Mouse (Mus musculus): Measurements from ENCODE around the gene Dohh. TPM values are rescaled to one million over a fixed set of nuclear protein-coding genes. Genes with fewer than 3 reads are reported as not detected.

Dohh gene
- polyA plus RNA-seq, 1 experiment = 25.1 TPM

DNA sequence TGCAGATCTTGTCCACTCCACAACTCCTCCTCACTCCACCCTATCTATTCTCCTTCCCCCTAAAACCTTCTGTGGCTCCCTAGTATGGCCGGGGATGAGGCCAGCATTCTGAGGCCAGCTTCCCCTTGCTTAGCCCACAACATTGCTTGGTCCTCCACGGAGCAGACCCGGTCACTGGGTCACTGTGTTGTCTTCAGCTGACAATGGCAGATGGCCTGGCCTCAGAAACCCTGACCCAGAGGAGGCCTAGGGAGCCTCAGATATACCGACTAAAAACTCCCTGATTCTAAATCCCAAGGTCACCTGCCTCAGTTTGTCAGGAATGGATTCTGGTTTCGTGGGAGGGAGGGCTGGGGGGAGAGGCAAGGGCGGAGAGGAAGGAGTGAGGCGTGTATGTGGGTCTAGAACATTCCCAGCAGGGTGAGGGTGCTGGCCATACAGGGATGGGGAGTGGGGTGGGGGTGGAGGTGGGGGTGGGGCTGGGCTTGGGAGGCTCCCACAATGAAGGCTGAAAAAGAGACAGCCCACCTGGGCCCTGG lies 18.1 kb downstream of the Dohh start:
- peak overlapping the region; percentile 75 for H3K27ac ChIP-seq (replicated peaks; ENCODE audit: low read depth, low read length)
- no peak overlapping the region for H3K4me3 ChIP-seq (ENCODE audit: insufficient read depth, low read depth, low read length)
- peaks cover 25% of the 10 kb centered on the region for H3K4me1 ChIP-seq (ENCODE audit: control insufficient read depth, insufficient read depth, insufficient read length, low read length)

GRCm38 (mm10) chr10:81403511-81403910 lies 19.3 kb downstream of the Dohh start:
- Histone ChIP-seq H3K4me1 (ENCODE audit: control insufficient read depth, insufficient read depth, insufficient read length, low read length) (peaks cover 33% of the 10 kb centered on the region), H3K27ac (replicated peaks; ENCODE audit: low read depth, low read length) (no peak overlapping the region)

DNA sequence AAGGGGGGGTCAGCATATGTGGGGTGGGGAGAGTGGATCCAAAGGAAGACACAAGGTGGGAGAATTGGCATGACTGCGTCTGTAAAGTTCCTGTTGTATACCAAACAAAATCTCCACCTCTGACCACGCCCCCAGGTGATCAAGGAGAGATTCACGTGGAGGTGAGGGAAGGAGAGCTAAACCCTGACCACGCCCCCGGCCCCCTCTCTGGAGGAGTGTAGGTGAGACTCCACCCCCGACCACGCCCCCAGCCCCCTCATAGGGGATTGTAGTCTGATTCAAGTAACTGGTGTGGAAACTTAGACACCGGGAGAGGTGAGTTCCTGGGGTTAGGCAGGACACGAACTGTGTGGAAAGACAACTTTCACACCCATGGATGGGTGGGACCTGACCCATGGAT lies 19.9 kb downstream of the Dohh start:
- Histone ChIP-seq H3K4me1 (ENCODE audit: control insufficient read depth, insufficient read depth, insufficient read length, low read length) (peaks cover 34% of the 10 kb centered on the region), H3K27ac (replicated peaks; ENCODE audit: low read depth, low read length) (no peak overlapping the region), H3K4me3 (ENCODE audit: insufficient read depth, low read depth, low read length) (no peak overlapping the region)

More at GRCm38 (mm10) chr10:81403511-81403910, 19.3 kb downstream of the Dohh start:
- no peak overlapping the region for H3K4me3 ChIP-seq (ENCODE audit: insufficient read depth, low read depth, low read length)

GRCm38 (mm10) chr10:81404720-81405119 lies 20.5 kb downstream of the Dohh start:
- H3K4me3 ChIP-seq (ENCODE audit: insufficient read depth, low read depth, low read length) = no peak overlapping the region
- H3K27ac ChIP-seq (replicated peaks; ENCODE audit: low read depth, low read length) = peak overlapping the region; percentile 65
- H3K4me1 ChIP-seq (ENCODE audit: control insufficient read depth, insufficient read depth, insufficient read length, low read length) = peaks cover 37% of the 10 kb centered on the region

GRCm38 (mm10) chr10:81405588-81406201 lies 21.5 kb downstream of the Dohh start:
- H3K27ac ChIP-seq (replicated peaks; ENCODE audit: low read depth, low read length) = peak overlapping the region; percentile 58
- H3K4me1 ChIP-seq (ENCODE audit: control insufficient read depth, insufficient read depth, insufficient read length, low read length) = peaks cover 46% of the 10 kb centered on the region
- H3K4me3 ChIP-seq (ENCODE audit: insufficient read depth, low read depth, low read length) = no peak overlapping the region

- peaks cover 40% of the 10 kb centered on the region for H3K4me1 ChIP-seq (ENCODE audit: control insufficient read depth, insufficient read depth, insufficient read length, low read length)
- peak overlapping the region; percentile 59 for H3K27ac ChIP-seq (replicated peaks; ENCODE audit: low read depth, low read length)
Measured at GRCm38 (mm10) chr10:81406504-81407440, 22.5 kb downstream of the Dohh start.

DNA sequence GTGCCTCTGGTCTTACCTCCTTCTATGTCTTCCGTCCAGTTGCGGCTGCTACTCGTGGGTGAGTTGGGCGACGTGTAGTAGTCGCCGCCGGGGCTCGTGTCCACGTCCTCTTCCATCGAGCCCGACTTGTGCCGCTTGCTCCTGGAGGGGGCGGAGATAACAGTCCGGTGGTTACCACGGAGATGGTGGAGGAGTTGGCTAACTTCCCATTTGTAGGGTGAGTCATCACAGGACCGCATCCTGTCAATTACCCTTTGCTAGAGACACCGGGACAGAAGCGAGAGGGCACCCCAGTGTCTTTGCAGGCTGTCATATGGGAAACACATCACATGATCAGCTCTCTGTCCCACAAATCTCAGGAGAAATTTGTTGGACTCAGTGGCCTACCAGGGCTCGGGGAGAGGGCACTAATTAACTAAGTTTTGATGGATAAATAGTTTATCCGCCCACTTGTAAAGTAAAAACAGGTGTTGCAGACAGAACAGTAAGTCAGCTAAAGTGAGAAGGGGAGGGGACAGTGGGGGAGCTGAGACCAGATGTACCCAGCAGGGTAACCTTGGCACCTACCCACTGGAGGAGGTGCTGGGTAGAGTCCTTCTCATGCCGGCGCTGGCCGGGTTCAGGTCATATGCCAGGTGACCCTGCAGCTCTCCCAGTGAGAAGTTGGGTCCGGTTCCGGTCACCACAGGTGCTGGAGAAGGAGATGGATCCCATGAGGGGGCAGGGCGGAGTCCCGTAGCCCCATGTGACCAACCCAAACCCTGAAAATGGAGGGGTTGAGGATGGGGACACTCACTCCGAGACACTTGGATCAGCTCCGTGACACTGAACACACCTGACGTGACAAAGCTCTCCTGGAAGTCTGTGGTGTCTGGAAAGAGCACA lies 23.6 kb downstream of the Dohh start:
- Histone ChIP-seq H3K27ac (replicated peaks; ENCODE audit: low read depth, low read length) (peak overlapping the region; percentile 76), H3K4me3 (ENCODE audit: insufficient read depth, low read depth, low read length) (peak overlapping the region; percentile 32), H3K4me1 (ENCODE audit: control insufficient read depth, insufficient read depth, insufficient read length, low read length) (peaks cover 44% of the 10 kb centered on the region)

More at GRCm38 (mm10) chr10:81406504-81407440, 22.5 kb downstream of the Dohh start:
- H3K4me3 ChIP-seq (ENCODE audit: insufficient read depth, low read depth, low read length) = peak overlapping the region; percentile 32

DNA sequence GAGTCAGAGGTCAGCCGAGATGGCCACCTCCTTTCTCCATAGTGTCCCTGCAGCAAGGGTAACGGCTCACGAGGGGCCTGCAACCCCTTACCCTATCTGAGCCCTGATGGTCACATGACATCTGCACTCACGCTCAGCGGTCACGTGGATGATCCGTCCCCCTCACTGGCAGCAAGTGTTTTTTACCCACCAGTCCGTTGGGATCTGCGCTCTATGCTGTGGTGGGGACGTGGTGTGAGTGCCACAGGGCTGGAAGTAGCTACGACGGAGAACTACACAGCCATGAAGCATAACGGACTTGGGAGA lies 24.1 kb downstream of the Dohh start:
- peak overlapping the region; percentile 76 for H3K27ac ChIP-seq (replicated peaks; ENCODE audit: low read depth, low read length)
- H3K4me3 ChIP-seq (ENCODE audit: insufficient read depth, low read depth, low read length) = no peak overlapping the region
- peaks cover 49% of the 10 kb centered on the region for H3K4me1 ChIP-seq (ENCODE audit: control insufficient read depth, insufficient read depth, insufficient read length, low read length)

GRCm38 (mm10) chr10:81408871-81409291 lies 24.7 kb downstream of the Dohh start:
- H3K4me1 ChIP-seq (ENCODE audit: control insufficient read depth, insufficient read depth, insufficient read length, low read length) = peaks cover 53% of the 10 kb centered on the region
- H3K27ac ChIP-seq (replicated peaks; ENCODE audit: low read depth, low read length) = peak overlapping the region; percentile 76
- no peak overlapping the region for H3K4me3 ChIP-seq (ENCODE audit: insufficient read depth, low read depth, low read length)

GRCm38 (mm10) chr10:81409330-81409729 lies 25.1 kb downstream of the Dohh start:
- peak overlapping the region; percentile 64 for H3K27ac ChIP-seq (replicated peaks; ENCODE audit: low read depth, low read length)
- H3K4me1 ChIP-seq (ENCODE audit: control insufficient read depth, insufficient read depth, insufficient read length, low read length) = peaks cover 54% of the 10 kb centered on the region
- H3K4me3 ChIP-seq (ENCODE audit: insufficient read depth, low read depth, low read length) = no peak overlapping the region

GRCm38 (mm10) chr10:81410350-81410749 lies 26.1 kb downstream of the Dohh start:
- H3K27ac ChIP-seq (replicated peaks; ENCODE audit: low read depth, low read length) = peak overlapping the region; percentile 64

DNA sequence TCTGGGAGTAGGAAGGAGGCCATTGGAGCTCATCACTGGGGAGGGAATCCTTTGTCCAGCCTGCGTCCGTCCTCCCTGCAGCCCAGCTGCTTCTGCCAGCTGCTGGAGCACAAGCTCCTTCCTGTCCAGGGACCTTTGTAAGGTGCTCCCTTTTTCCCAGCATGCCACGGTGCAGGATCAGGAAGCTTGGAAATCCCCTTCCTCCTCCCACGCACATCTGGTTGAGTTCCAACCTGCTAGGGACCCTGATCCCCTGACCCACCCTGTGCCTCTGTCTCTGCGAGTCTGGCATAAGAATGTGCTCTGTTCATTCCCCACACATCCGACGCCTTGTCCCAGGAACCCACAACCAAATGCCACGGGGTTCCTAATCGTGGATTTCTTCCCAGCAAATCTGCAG lies 26.8 kb downstream of the Dohh start:
- Histone ChIP-seq H3K4me1 (ENCODE audit: control insufficient read depth, insufficient read depth, insufficient read length, low read length) (peaks cover 63% of the 10 kb centered on the region), H3K27ac (replicated peaks; ENCODE audit: low read depth, low read length) (peak overlapping the region; percentile 89), H3K4me3 (ENCODE audit: insufficient read depth, low read depth, low read length) (no peak overlapping the region)

More at GRCm38 (mm10) chr10:81410350-81410749, 26.1 kb downstream of the Dohh start:
- Histone ChIP-seq H3K4me1 (ENCODE audit: control insufficient read depth, insufficient read depth, insufficient read length, low read length) (peaks cover 61% of the 10 kb centered on the region), H3K4me3 (ENCODE audit: insufficient read depth, low read depth, low read length) (no peak overlapping the region)

DNA sequence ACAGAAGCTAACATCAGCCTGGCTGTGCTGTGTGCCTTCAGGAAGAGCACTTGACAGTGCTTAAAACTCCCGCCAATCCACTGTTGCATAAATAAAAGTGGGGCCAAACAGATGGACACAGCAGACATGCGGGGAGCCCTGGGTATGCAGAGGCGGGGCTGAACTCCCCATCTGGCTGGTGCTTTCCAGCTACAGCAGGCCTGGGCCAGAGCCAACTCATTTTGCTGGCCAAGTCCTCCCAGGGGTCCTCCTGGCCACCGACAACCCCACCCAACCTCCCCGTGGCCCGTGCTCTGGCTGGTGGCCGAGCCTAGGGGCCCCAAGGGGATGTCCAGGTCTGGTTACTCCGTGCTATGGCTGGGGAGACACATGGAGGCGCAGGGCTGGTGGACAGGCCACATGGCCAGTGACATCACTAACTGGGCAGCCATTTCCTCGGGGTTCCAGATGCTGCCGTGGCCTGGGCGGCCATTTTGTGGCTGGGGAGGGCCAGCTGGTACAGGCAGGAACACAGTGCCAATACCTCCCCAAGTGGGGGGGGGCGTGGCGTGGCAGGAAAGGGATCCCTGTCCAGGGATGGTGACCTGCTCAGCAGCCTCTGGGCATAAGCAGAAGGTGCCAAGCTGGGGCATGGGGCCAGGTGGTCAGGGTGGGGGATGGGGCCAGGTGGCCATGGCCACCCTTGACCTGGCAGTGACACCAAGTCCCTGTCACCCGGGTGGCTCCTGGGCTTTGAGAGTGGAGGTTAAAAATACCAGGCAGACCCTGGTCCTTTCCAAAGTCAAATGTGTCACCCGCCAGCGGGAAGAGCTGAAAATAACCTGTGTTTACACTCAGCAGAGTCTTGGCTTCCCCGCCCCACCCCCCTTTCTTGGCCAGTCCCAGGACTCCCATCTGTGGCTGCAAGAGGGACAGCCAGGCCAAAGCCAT lies 27.5 kb downstream of the Dohh start:
- peak overlapping the region; percentile 89 for H3K27ac ChIP-seq (replicated peaks; ENCODE audit: low read depth, low read length)
- H3K4me3 ChIP-seq (ENCODE audit: insufficient read depth, low read depth, low read length) = no peak overlapping the region; the same call in 1 of the 2 replicates
- peaks cover 64% of the 10 kb centered on the region for H3K4me1 ChIP-seq (ENCODE audit: control insufficient read depth, insufficient read depth, insufficient read length, low read length)

Measured in brown adipose tissue, adult 24 weeks (tissue).